Mouse (Mus musculus): ENCODE measurements around the gene Ntn1. TPM values are rescaled to one million over a fixed set of nuclear protein-coding genes. Genes with fewer than 3 reads are reported as not detected.

Ntn1 gene
- 1.5 TPM for polyA plus RNA-seq (2014; fragmentation: Illumina TruSeq; extraction: RNeasy Lipid Tissue Mini Kit (QIAGEN cat#74804); ENCODE audit: low read depth, low replicate concordance)

GRCm38 (mm10) chr11:68400727-68401219 is at the start of gene Ntn1:
TSS of gene Ntn1 (minus strand) at chr11:68400823.

DNA sequence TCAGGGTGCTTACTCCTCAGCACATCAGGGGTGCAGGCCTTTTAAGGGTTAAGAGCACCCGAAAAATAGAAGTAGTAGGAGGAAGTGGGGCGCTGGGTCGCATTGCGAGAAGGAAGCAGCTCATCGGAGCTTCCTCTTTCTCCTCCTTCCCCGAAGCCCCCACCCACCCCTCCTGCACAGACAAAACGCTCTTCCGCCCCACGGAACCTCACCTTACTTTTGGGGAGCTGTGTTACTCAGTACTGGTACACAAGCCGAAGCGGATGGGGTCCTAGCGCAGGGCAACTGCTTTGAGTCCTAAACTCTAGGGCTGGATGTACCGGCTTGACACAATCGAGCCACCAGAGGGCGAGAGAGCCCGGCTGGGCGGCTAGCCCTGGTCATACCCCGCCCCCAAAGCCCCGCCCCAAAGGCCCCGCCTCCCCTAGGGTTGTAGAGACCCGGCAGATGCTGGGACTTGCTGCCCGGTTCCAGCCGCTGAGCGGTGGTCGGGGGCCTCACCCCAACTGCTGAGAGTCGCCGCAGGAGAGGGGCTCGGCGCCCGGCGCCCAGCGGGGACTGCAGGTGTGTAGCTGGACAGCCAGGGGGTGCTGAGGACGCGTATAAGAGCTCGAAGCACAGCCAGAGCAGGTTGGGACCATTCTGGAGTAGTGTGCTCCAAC is 31.2 kb upstream of the Ntn1 start, which contains the start of gene Pik3r5:
TSS of gene Pik3r5 (plus strand) at position 423 of the 662 bp plus-strand sequence.

Other genes with a start within 250 kb of the Ntn1 start
- 0.23 TPM for gene Pik3r5, start 31.3 kb upstream of the Ntn1 start, polyA plus RNA-seq (2014; fragmentation: Illumina TruSeq; extraction: RNeasy Lipid Tissue Mini Kit (QIAGEN cat#74804); ENCODE audit: low read depth, low replicate concordance)
- 0.70 TPM for gene Pik3r6, start 102.2 kb upstream of the Ntn1 start, polyA plus RNA-seq (2014; fragmentation: Illumina TruSeq; extraction: RNeasy Lipid Tissue Mini Kit (QIAGEN cat#74804); ENCODE audit: low read depth, low replicate concordance)
- not detected for gene Mfsd6l, start 155.4 kb upstream of the Ntn1 start, polyA plus RNA-seq (2014; fragmentation: Illumina TruSeq; extraction: RNeasy Lipid Tissue Mini Kit (QIAGEN cat#74804); ENCODE audit: low read depth, low replicate concordance)
- gene Ccdc42, start 186.2 kb upstream of the Ntn1 start, polyA plus RNA-seq (2014; fragmentation: Illumina TruSeq; extraction: RNeasy Lipid Tissue Mini Kit (QIAGEN cat#74804); ENCODE audit: low read depth, low replicate concordance), result not detected

Data from adrenal gland, adult 10 weeks (tissue).